Mouse (Mus musculus) E14TG2a.4 (cell line): ENCODE results near the gene Celf2.

Source experiments
- CTCF ChIP-seq: conservative IDR thresholded peaks from 2 replicates; pipeline ENCODE4 v1.5.1; 2014; ENCODE audit warnings: low read length
- NANOG ChIP-seq: IDR thresholded peaks from 2 replicates; pipeline ENCODE4 v1.6.1; 2014; ENCODE audit warnings: borderline replicate concordance, low read length, mixed read lengths
- POU5F1 ChIP-seq: IDR thresholded peaks from 2 replicates; pipeline ENCODE4 v1.6.1; 2014; ENCODE audit warnings: low read length, borderline replicate concordance

- TF ChIP-seq CTCF (no peak), NANOG (no peak), POU5F1 (no peak)
Observed at GRCm38 (mm10) chr2:6653719-6654118, 855.6 kb downstream of the Celf2 start.
